Mouse (Mus musculus) embryonic stem cell, embryonic (primary cell): ENCODE data around the gene Sertad4.

Experiments used
- CTCF ChIA-PET, 4 experiments: fragments of 300-600 bp in 2 of 4; fragments of 350-600 bp in 2 of 4; sonication (Branson Sonifier 250); formaldehyde crosslinking; loops; one replicate each; lab custom pipeline; 2022; ENCODE audit warnings: inconsistent platforms in 2 of 4; lab: Charles Lee
- POLR2A ChIA-PET, 4 experiments: fragments of 300-600 bp in 2 of 4; fragments of 350-600 bp in 2 of 4; sonication (Branson Sonifier 250); formaldehyde crosslinking; loops; one replicate each; lab custom pipeline; 2022; ENCODE audit warnings: antibody characterized with exemption in 4 of 4, inconsistent platforms in 1 of 4; lab: Charles Lee

The Sertad4 gene

GRCm38 (mm10) chr1:192855474-192856230, at the start of gene Sertad4:
TSS of gene Sertad4 (minus strand) at chr1:192855756.
- ChIA-PET CTCF (interaction anchor here in 3 of 4 experiments (0.6 to 1.4 kb wide), 4 partner anchors 24 to 98 kb away, joined by 3 to 4 read pairs (median 3); no protein-coding TSS in a partner anchor), POLR2A (interaction anchor here in 2 of 4 experiments (0.6 to 2.3 kb wide), 10 partner anchors 15 to 327 kb away, joined by 3 to 8 read pairs (median 4); no protein-coding TSS in a partner anchor)

GRCm38 (mm10) chr1:192901516-192901915, 46.0 kb upstream of the Sertad4 start:
- ChIA-PET POLR2A (interaction anchor here in 1 of 4 experiments (1.1 kb wide), 1 partner anchor 17 kb away, joined by 3 read pairs; no protein-coding TSS in a partner anchor), CTCF (no interaction called here)

GRCm38 (mm10) chr1:192900913-192901312, 45.4 kb upstream of the Sertad4 start:
- ChIA-PET POLR2A (interaction anchor here in 1 of 4 experiments (1.1 kb wide), 1 partner anchor 16 kb away, joined by 3 read pairs; no protein-coding TSS in a partner anchor), CTCF (no interaction called here)

GRCm38 (mm10) chr1:192898742-192899141, 43.2 kb upstream of the Sertad4 start:
- POLR2A ChIA-PET: no interaction called here
- CTCF ChIA-PET: no interaction called here

- CTCF ChIA-PET: interaction anchor here in 1 of 4 experiments (0.7 kb wide), 1 partner anchor 102 kb away, joined by 3 read pairs; no protein-coding TSS in a partner anchor
- POLR2A ChIA-PET: no interaction called here
Measured at GRCm38 (mm10) chr1:192897218-192897617, 41.7 kb upstream of the Sertad4 start.

GRCm38 (mm10) chr1:192896076-192896475, 40.5 kb upstream of the Sertad4 start:
- ChIA-PET CTCF (no interaction called here), POLR2A (interaction anchor here in 1 of 4 experiments (0.8 to 1.0 kb wide), 2 partner anchors 9 to 151 kb away, joined by 3 read pairs; no protein-coding TSS in a partner anchor)

- ChIA-PET POLR2A (no interaction called here), CTCF (no interaction called here)
Measured at GRCm38 (mm10) chr1:192890716-192891115, 35.2 kb upstream of the Sertad4 start.

- ChIA-PET CTCF (no interaction called here), POLR2A (interaction anchor here in 1 of 4 experiments (0.8 kb wide), 1 partner anchor 29 kb away, joined by 5 read pairs; no protein-coding TSS in a partner anchor)
Measured at GRCm38 (mm10) chr1:192882617-192883295, 27.2 kb upstream of the Sertad4 start.

- POLR2A ChIA-PET: interaction anchor here in 3 of 4 experiments (0.5 to 1.2 kb wide), 4 partner anchors 10 to 134 kb away, joined by 3 to 12 read pairs (median 4); no protein-coding TSS in a partner anchor
- CTCF ChIA-PET: interaction anchor here in 3 of 4 experiments (0.6 to 3.3 kb wide), 7 partner anchors 10 to 440 kb away, joined by 3 to 16 read pairs (median 3); partner anchors contain the start of genes Diexf (in 1 of the 3) and Sertad4 (in 1 of the 3)
Measured at GRCm38 (mm10) chr1:192880130-192880529, 24.6 kb upstream of the Sertad4 start.

GRCm38 (mm10) chr1:192879086-192879580, 23.6 kb upstream of the Sertad4 start:
- ChIA-PET CTCF (interaction anchor here in 2 of 4 experiments (1.2 to 3.3 kb wide), 3 partner anchors 9 to 94 kb away, joined by 3 to 16 read pairs (median 4); no protein-coding TSS in a partner anchor), POLR2A (interaction anchor here in 3 of 4 experiments (0.6 to 1.2 kb wide), 3 partner anchors 9 to 174 kb away, joined by 3 read pairs; no protein-coding TSS in a partner anchor)

- ChIA-PET POLR2A (no interaction called here), CTCF (no interaction called here)
Measured at GRCm38 (mm10) chr1:192872841-192873240, 17.3 kb upstream of the Sertad4 start.

- CTCF ChIA-PET: interaction anchor here in 3 of 4 experiments (0.6 to 2.1 kb wide), 17 partner anchors 9 to 499 kb away, joined by 3 to 16 read pairs (median 3); no protein-coding TSS in a partner anchor
- POLR2A ChIA-PET: interaction anchor here in 3 of 4 experiments (0.6 to 1.6 kb wide), 6 partner anchors 10 to 133 kb away, joined by 3 to 4 read pairs (median 3); no protein-coding TSS in a partner anchor
Measured at GRCm38 (mm10) chr1:192869761-192870160, 14.2 kb upstream of the Sertad4 start.

GRCm38 (mm10) chr1:192864440-192864839, 8.9 kb upstream of the Sertad4 start:
- ChIA-PET POLR2A (no interaction called here), CTCF (no interaction called here)

- POLR2A ChIA-PET: interaction anchor here in 2 of 4 experiments (0.6 kb wide), 2 partner anchors 19 to 98 kb away, joined by 3 to 5 read pairs; no protein-coding TSS in a partner anchor
- CTCF ChIA-PET: interaction anchor here in 2 of 4 experiments (0.6 to 1.5 kb wide), 3 partner anchors 8 to 743 kb away, joined by 5 to 14 read pairs (median 6); no protein-coding TSS in a partner anchor
Measured at GRCm38 (mm10) chr1:192861305-192861960, 5.9 kb upstream of the Sertad4 start.

- POLR2A ChIA-PET: interaction anchor here in 2 of 4 experiments (0.6 to 1.2 kb wide), 2 partner anchors 97 to 115 kb away, joined by 3 to 4 read pairs; no protein-coding TSS in a partner anchor
- CTCF ChIA-PET: interaction anchor here in 3 of 4 experiments (0.8 to 1.5 kb wide), 3 partner anchors 10 to 522 kb away, joined by 3 to 6 read pairs (median 3); no protein-coding TSS in a partner anchor
Measured at GRCm38 (mm10) chr1:192860273-192860672, 4.7 kb upstream of the Sertad4 start.

GRCm38 (mm10) chr1:192857582-192857981, 2.0 kb upstream of the Sertad4 start:
- ChIA-PET CTCF (interaction anchor here in 2 of 4 experiments (0.6 kb wide), 2 partner anchors 300 to 1767 kb away, joined by 3 to 4 read pairs; no protein-coding TSS in a partner anchor), POLR2A (interaction anchor here in 1 of 4 experiments (1.6 to 1.8 kb wide), 2 partner anchors 13 to 112 kb away, joined by 4 to 7 read pairs; no protein-coding TSS in a partner anchor)

GRCm38 (mm10) chr1:192856931-192857330, 1.4 kb upstream of the Sertad4 start:
- POLR2A ChIA-PET: interaction anchor here in 1 of 4 experiments (1.2 to 1.8 kb wide), 3 partner anchors 14 to 116 kb away, joined by 4 to 7 read pairs (median 4); no protein-coding TSS in a partner anchor

More at GRCm38 (mm10) chr1:192856931-192857330, 1.4 kb upstream of the Sertad4 start:
- CTCF ChIA-PET: interaction anchor here in 3 of 4 experiments (0.5 to 0.9 kb wide), 3 partner anchors 13 to 208 kb away, joined by 3 read pairs; no protein-coding TSS in a partner anchor
